ENCODE assay signal across 8 mouse cellular contexts in genomic region chr8:94950046-94950445, GRCm38 (mm10). TPM values are rescaled to one million over a fixed set of nuclear protein-coding genes. Genes with fewer than 3 reads are reported as not detected.
DNase-seq lines count a peak whose midpoint lies in the region; ATAC-seq and TF ChIP-seq lines count a peak whose summit lies in the region.

No protein-coding gene starts in this region.

- H3K36me3 ChIP-seq in hindbrain, embryonic 14.5 days (replicated peaks; ENCODE audit: control insufficient read depth, insufficient read depth) = no peaks in the 10 kb centered on the region

- peak; percentile 81 for ATAC-seq in hindbrain, embryonic 14.5 days (ENCODE audit: low FRiP score)

- no peaks in the 10 kb centered on the region for H3K4me1 ChIP-seq in cerebellum, adult 2 months (ENCODE audit: control insufficient read depth, insufficient read depth, low read length)
- no peaks in the 10 kb centered on the region for H3K4me1 ChIP-seq in hindbrain, embryonic 14.5 days (replicated peaks; ENCODE audit: control insufficient read depth, insufficient read depth, low read length)

- no peaks in the 10 kb centered on the region for H3K9me3 ChIP-seq in hindbrain, embryonic 14.5 days (ENCODE audit: control insufficient read depth, low read length)

- no peaks in the 10 kb centered on the region for H3K27me3 ChIP-seq in cerebellum, adult 2 months (ENCODE audit: control insufficient read depth, insufficient read depth, low read length)
- no peaks in the 10 kb centered on the region for H3K27me3 ChIP-seq in hindbrain, embryonic 14.5 days (ENCODE audit: control insufficient read depth, insufficient read depth, low read length)

- WGBS in cerebellum, adult 2 months = 5% methylated on average over 4 of the region's 4 CpGs
- WGBS in hindbrain, embryonic 14.5 days = 17% methylated on average over 4 of the region's 4 CpGs

- TF ChIP-seq CTCF in cerebellum, adult 2 months (IDR thresholded peaks at IDR 0.05; ENCODE audit: borderline replicate concordance, insufficient read depth, low read depth, low read length) = peak; percentile 95

- no peak overlapping the region for H3K27ac ChIP-seq in cerebellum, adult 2 months (ENCODE audit: insufficient read depth, low read length)
- 0 out of 2 replicates have a peak overlapping the region, but pooled peaks have one; percentile 20 for H3K27ac ChIP-seq in hindbrain, embryonic 14.5 days

- no peak overlapping the region for H3K4me3 ChIP-seq in cerebellum, adult 2 months (replicated peaks; ENCODE audit: insufficient read depth, low read depth, low read length)
- H3K4me3 ChIP-seq in hindbrain, embryonic 14.5 days (replicated peaks; ENCODE audit: low read length) = no peak overlapping the region

- peak; percentile 89 for DNase-seq in NIH3T3 (ENCODE audit: low read depth)
- DNase-seq in cerebellum, adult 2 months = peak; percentile 73 to 75
- peak; percentile 56 to 90 for DNase-seq in frontal cortex, adult 2 months (ENCODE audit: extremely low spot score in 1 of 2, low spot score in 1 of 2)
- peak; percentile 89 for DNase-seq in hindbrain, embryonic 14.5 days (ENCODE audit: low spot score)
- peak; percentile 85 to 87 for DNase-seq in layer of hippocampus, postnatal 14 days (ENCODE audit: low spot score in 2 of 2)
- peak; percentile 84 for DNase-seq in lung, postnatal 10 days
- peak; percentile 63 for DNase-seq in ovary, postnatal 36 days (ENCODE audit: low spot score)
- peak; percentile 72 for DNase-seq in thymus, postnatal 14 days

- no peak for TF ChIP-seq POLR2A in cerebellum, adult 2 months (IDR thresholded peaks at IDR 0.05; ENCODE audit: borderline replicate concordance, insufficient read depth, low read length)

- H3K9ac ChIP-seq in hindbrain, embryonic 14.5 days = no peak overlapping the region

- H3K4me2 ChIP-seq in hindbrain, embryonic 14.5 days (replicated peaks) = no peak overlapping the region

RNA-seq across cellular contexts. Expression of gene Adgrg1, which starts 24.5 kb away (rescaled TPM):
- polyA plus RNA-seq in cerebellum, adult 2 months (2012; rRNA removed) = 75.8 and 79.1 TPM in 2 replicates
- polyA plus RNA-seq in frontal cortex, adult 2 months (2012; rRNA removed) = 127 and 147 TPM in 2 replicates
- 115 and 123 TPM in 2 replicates for polyA plus RNA-seq in hindbrain, embryonic 14.5 days (2014; fragmentation: Nextera tagmentation; extraction: Ambion mirVana)
- 100 to 1,000 TPM; 113 to 146 TPM for total RNA-seq in layer of hippocampus, postnatal 14 days (2021)

RNA-seq across cellular contexts. Expression of gene Adgrg5, which starts 26.6 kb away (rescaled TPM):
- polyA plus RNA-seq in cerebellum, adult 2 months (2012; rRNA removed) = 0.06 and 0.08 TPM in 2 replicates
- 0.04 and 0.06 TPM in 2 replicates for polyA plus RNA-seq in frontal cortex, adult 2 months (2012; rRNA removed)
- polyA plus RNA-seq in hindbrain, embryonic 14.5 days (2014; fragmentation: Nextera tagmentation; extraction: Ambion mirVana) = 0.23 and 0.27 TPM in 2 replicates
- total RNA-seq in layer of hippocampus, postnatal 14 days (2021) = not detected

RNA-seq across cellular contexts. Expression of gene Ccdc102a, which starts 32.1 kb away (rescaled TPM):
- polyA plus RNA-seq in cerebellum, adult 2 months (2012; rRNA removed) = 3.0 and 3.2 TPM in 2 replicates
- 2.9 and 3.1 TPM in 2 replicates for polyA plus RNA-seq in frontal cortex, adult 2 months (2012; rRNA removed)
- polyA plus RNA-seq in hindbrain, embryonic 14.5 days (2014; fragmentation: Nextera tagmentation; extraction: Ambion mirVana) = 7.1 and 9.0 TPM in 2 replicates
- total RNA-seq in layer of hippocampus, postnatal 14 days (2021) = 1 to 10 TPM; 2.7 to 3.8 TPM
